ENCODE assay signal across 28 mouse cellular contexts in the genomic region with DNA sequence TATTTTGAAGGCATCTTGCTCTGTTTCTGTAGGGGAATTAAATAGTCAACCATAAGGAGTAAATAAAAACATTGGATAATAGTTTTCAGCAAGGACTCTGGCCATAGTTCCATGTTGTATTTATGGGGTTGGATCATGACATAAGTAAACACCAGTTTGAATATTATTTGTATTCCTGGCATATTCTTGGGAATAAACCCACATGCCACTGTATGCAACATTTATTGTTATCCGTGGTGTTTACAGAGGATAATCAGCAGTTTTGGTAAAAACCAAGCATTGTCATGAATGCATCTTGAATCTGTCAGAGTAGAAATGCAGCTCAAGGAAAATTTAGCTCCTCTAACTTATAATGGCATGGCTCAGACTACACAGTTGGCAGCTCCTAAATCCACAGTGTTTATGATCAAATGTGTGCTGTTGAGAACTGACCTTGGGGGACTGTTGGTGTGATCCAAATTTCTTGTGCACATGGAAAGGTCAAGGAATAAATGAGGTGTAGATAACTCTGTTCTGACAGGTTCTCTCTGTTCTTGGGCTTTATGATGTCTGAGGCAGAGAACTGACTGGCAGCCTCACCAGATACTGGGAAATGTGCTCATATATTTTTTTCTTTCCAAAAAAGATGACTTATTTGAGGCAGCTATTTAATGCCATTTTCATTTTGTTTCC.
DNase-seq lines count a peak whose midpoint lies in the region; ATAC-seq and TF ChIP-seq lines count a peak whose summit lies in the region.
"Had no signal": no experiment of that assay in that cellular context is flagged by ENCODE, and none has a peak within 500 bp of the region (broad histone marks: within the 10 kb centered on the region; RNA-seq: fewer than 3 reads in every experiment).

No protein-coding gene starts in this region.

- H3K4me3 ChIP-seq in lung, embryonic 15.5 days: no peak overlapping the region
- H3K4me3 ChIP-seq in lung, adult 2 months (replicated peaks; ENCODE audit: extremely low read depth, low read depth, low read length): no peak overlapping the region
- H3K4me3 ChIP-seq: erythroblast, embryonic 14.5 days; forebrain, embryonic 12.5 days; heart, embryonic 10.5 days; heart, embryonic 15.5 days; hindbrain, embryonic 12.5 days; left cerebral cortex, adult 2 months; limb, embryonic 13.5 days; liver, embryonic 12.5 days had no signal

- H3K27ac ChIP-seq in lung, embryonic 15.5 days: peak overlapping the region; percentile 18
- H3K27ac ChIP-seq: forebrain, embryonic 12.5 days; heart, embryonic 10.5 days; heart, embryonic 15.5 days; hindbrain, embryonic 12.5 days; hindbrain, postnatal 0 days; left cerebral cortex, adult 2 months; limb, embryonic 13.5 days; liver, embryonic 12.5 days had no signal

- peak; percentile 2 to 21 for DNase-seq in adrenal gland, postnatal 36 days
- DNase-seq in adrenal gland, adult 18-20 months (ENCODE audit: low spot score in 2 of 2): no peak
- DNase-seq in lung, adult 2 months: no peak
- DNase-seq in lung, postnatal 10 days: peak; percentile 61
- DNase-seq in kidney, adult 18-20 months: no peak
- DNase-seq: cerebellum, adult 11 months; cerebellum, adult 9-10 months; cerebellum, postnatal 36 days; forebrain, postnatal 0 days; gastrocnemius, postnatal 14 days; kidney, postnatal 25 days; liver, postnatal 0 days; spleen, adult 18-20 months; thymus, postnatal 14 days had no signal

- H3K36me3 ChIP-seq in lung, embryonic 15.5 days: no peaks in the 10 kb centered on the region
- H3K36me3 ChIP-seq: forebrain, embryonic 12.5 days; heart, embryonic 10.5 days; heart, embryonic 15.5 days; hindbrain, embryonic 12.5 days; limb, embryonic 13.5 days; liver, embryonic 12.5 days had no signal

- no peak for TF ChIP-seq CTCF in lung, adult 2 months (IDR thresholded peaks at IDR 0.05; ENCODE audit: insufficient read depth, low read length)

- TF ChIP-seq POLR2A in lung, adult 2 months (IDR thresholded peaks at IDR 0.05; ENCODE audit: borderline replicate concordance, extremely low read depth, low read depth, low read length): no peak

- H3K27me3 ChIP-seq in lung, embryonic 15.5 days: no peaks in the 10 kb centered on the region
- H3K27me3 ChIP-seq: forebrain, embryonic 12.5 days; heart, embryonic 15.5 days; hindbrain, embryonic 12.5 days; limb, embryonic 13.5 days; liver, embryonic 12.5 days had no signal

- H3K4me2 ChIP-seq in lung, embryonic 15.5 days: no peak overlapping the region
- H3K4me2 ChIP-seq: forebrain, embryonic 12.5 days; heart, embryonic 15.5 days; hindbrain, embryonic 12.5 days; limb, embryonic 13.5 days; liver, embryonic 12.5 days; midbrain, embryonic 11.5 days had no signal

- no peaks in the 10 kb centered on the region for H3K9me3 ChIP-seq in lung, embryonic 15.5 days
- H3K9me3 ChIP-seq: forebrain, embryonic 12.5 days; heart, embryonic 10.5 days; heart, embryonic 15.5 days; hindbrain, embryonic 12.5 days; limb, embryonic 13.5 days; liver, embryonic 12.5 days had no signal

- ATAC-seq in lung, embryonic 15.5 days (ENCODE audit: borderline replicate concordance, extremely low read depth, low FRiP score, low TSS enrichment): peak; percentile 97
- ATAC-seq in CD4-positive, CD25-positive, alpha-beta regulatory T cell, adult 4 months: no peak
- ATAC-seq: forebrain, postnatal 0 days; hindbrain, postnatal 0 days; intestine, postnatal 0 days; liver, embryonic 12.5 days; liver, postnatal 0 days; midbrain, embryonic 16.5 days had no signal

- no peak overlapping the region for H3K9ac ChIP-seq in lung, embryonic 15.5 days
- H3K9ac ChIP-seq: forebrain, embryonic 12.5 days; forebrain, postnatal 0 days; heart, embryonic 15.5 days; hindbrain, embryonic 12.5 days; limb, embryonic 13.5 days; liver, embryonic 12.5 days; liver, postnatal 0 days had no signal

- WGBS in lung, embryonic 15.5 days: 35% methylated on average over 1 of the region's 1 CpGs
- WGBS in lung, adult 2 months: 57% methylated on average over 1 of the region's 1 CpGs

- 0 out of 2 replicates have a peak, but pooled peaks cover 3% of the 10 kb centered on the region for H3K4me1 ChIP-seq in lung, embryonic 15.5 days
- H3K4me1 ChIP-seq in lung, adult 2 months (ENCODE audit: control insufficient read depth, insufficient read depth, low read length): no peaks in the 10 kb centered on the region
- H3K4me1 ChIP-seq: forebrain, embryonic 12.5 days; heart, embryonic 15.5 days; hindbrain, embryonic 12.5 days; limb, embryonic 13.5 days; liver, embryonic 12.5 days had no signal

Comparison
In these comparisons a context has a peak if more than half of its experiments do, and no peak if none do; other contexts are left out.
1. DNase-seq: peak in adrenal gland, postnatal 36 days (2 of 2) and lung, postnatal 10 days (single experiment); none in adrenal gland, adult 18-20 months (0 of 2), lung, adult 2 months (single experiment) and kidney, adult 18-20 months (single experiment).